Comparison of ENCODE assay signal across 8 mouse cellular contexts in genomic region chr13:100731462-100732046, GRCm38 (mm10). TPM values are rescaled to one million over a fixed set of nuclear protein-coding genes. Genes with fewer than 3 reads are reported as not detected.
DNase-seq lines count a peak whose midpoint lies in the region; ATAC-seq and TF ChIP-seq lines count a peak whose summit lies in the region.
"Not testable (repeated sequence)": the region's sequence is repeated elsewhere in the genome, so short reads cannot be mapped to it uniquely, and the experiment has no call there.

No protein-coding gene starts in this region.

- ATAC-seq in embryonic facial prominence, embryonic 15.5 days (ENCODE audit: insufficient number of reproducible peaks, low FRiP score, low TSS enrichment, low read depth); hindbrain, embryonic 13.5 days (ENCODE audit: low FRiP score); kidney, embryonic 15.5 days (replicated peaks; ENCODE audit: low FRiP score); liver, embryonic 13.5 days (ENCODE audit: low read depth); neural tube, embryonic 14.5 days (ENCODE audit: low read depth): not testable (repeated sequence)

- not testable (repeated sequence) for H3K27ac ChIP-seq in CH12.LX (ENCODE audit: insufficient read depth, low read depth); heart, adult 2 months; hindbrain, embryonic 13.5 days; liver, embryonic 13.5 days
- peak overlapping the region; percentile 94 for H3K27ac ChIP-seq in embryonic facial prominence, embryonic 15.5 days (replicated peaks)
- H3K27ac ChIP-seq in kidney, embryonic 15.5 days: peak overlapping the region; percentile 96
- peak overlapping the region; percentile 93 for H3K27ac ChIP-seq in midbrain, embryonic 10.5 days (replicated peaks)
- peak overlapping the region; percentile 44; the same call in 1 of the 2 replicates for H3K27ac ChIP-seq in neural tube, embryonic 14.5 days (ENCODE audit: low read depth, low read length)

- peaks cover 0 to 14% of the 10 kb centered on the region in 2 experiments; a peak in 2 of 4 replicates for H3K4me1 ChIP-seq in CH12.LX (ENCODE audit: control insufficient read depth in 1 of 2, insufficient read depth in 2 of 2)
- H3K4me1 ChIP-seq in embryonic facial prominence, embryonic 15.5 days: peaks cover 19% of the 10 kb centered on the region
- H3K4me1 ChIP-seq in heart, adult 2 months (ENCODE audit: control insufficient read depth, insufficient read depth, low read length); neural tube, embryonic 14.5 days (ENCODE audit: control insufficient read depth, insufficient read depth, low read length): not testable (repeated sequence)
- H3K4me1 ChIP-seq in hindbrain, embryonic 13.5 days (replicated peaks): peaks cover 24% of the 10 kb centered on the region
- peaks cover 14% of the 10 kb centered on the region for H3K4me1 ChIP-seq in kidney, embryonic 15.5 days
- H3K4me1 ChIP-seq in liver, embryonic 13.5 days (replicated peaks): peaks cover 38% of the 10 kb centered on the region
- peaks cover 16% of the 10 kb centered on the region for H3K4me1 ChIP-seq in midbrain, embryonic 10.5 days

- not testable (repeated sequence) for TF ChIP-seq POLR2A in CH12.LX (IDR thresholded peaks at IDR 0.05; ENCODE audit: low read depth, low read length); heart, adult 2 months (IDR thresholded peaks at IDR 0.05; ENCODE audit: insufficient read depth, low read depth, low read length)

- peaks cover 10 to 29% of the 10 kb centered on the region in 2 experiments for H3K36me3 ChIP-seq in CH12.LX (replicated peaks in 1 of 2; ENCODE audit: control insufficient read depth in 1 of 2, insufficient read depth in 1 of 2, low read length in 1 of 2)
- peaks cover 17% of the 10 kb centered on the region; the same call in 1 of the 2 replicates for H3K36me3 ChIP-seq in embryonic facial prominence, embryonic 15.5 days
- peaks cover 19% of the 10 kb centered on the region for H3K36me3 ChIP-seq in heart, adult 2 months (ENCODE audit: control insufficient read depth, insufficient read depth, low read length)
- peaks cover 27% of the 10 kb centered on the region for H3K36me3 ChIP-seq in hindbrain, embryonic 13.5 days
- peaks cover 42% of the 10 kb centered on the region for H3K36me3 ChIP-seq in kidney, embryonic 15.5 days
- peaks cover 33% of the 10 kb centered on the region for H3K36me3 ChIP-seq in liver, embryonic 13.5 days
- peaks cover 47% of the 10 kb centered on the region for H3K36me3 ChIP-seq in midbrain, embryonic 10.5 days
- not testable (repeated sequence) for H3K36me3 ChIP-seq in neural tube, embryonic 14.5 days (ENCODE audit: control insufficient read depth, insufficient read depth, low read length)

- H3K79me2 ChIP-seq in CH12.LX (replicated peaks; ENCODE audit: control insufficient read depth, extremely low read depth, insufficient read depth, poor library complexity, severe bottlenecking): peaks cover 34% of the 10 kb centered on the region
- H3K79me2 ChIP-seq in heart, adult 2 months (replicated peaks; ENCODE audit: control insufficient read depth, insufficient read depth, low read length): not testable (repeated sequence)

- TF ChIP-seq RAD21 in CH12.LX (IDR thresholded peaks at IDR 0.05; ENCODE audit: low read depth, low read length): not testable (repeated sequence)

- in situ Hi-C loops in CH12.LX (cut with MboI; ENCODE audit: low pct_ligation_motif_present, low pct_unique_long_range_greater_than_20kb, low sequenced_read_pairs): not testable (repeated sequence)

- intact Hi-C loops in heart, adult 2 months (cut with DNase I): loop anchor here (1.0 to 5.0 kb wide), 2 partner anchors 13 to 79 kb away; partner anchors contain the start of genes Ak6, Mrps36, Rad17 and Taf9

- H3K4me3 ChIP-seq in CH12.LX (replicated peaks in 1 of 3; ENCODE audit: low read depth in 2 of 3, low read length in 2 of 3, poor library complexity in 1 of 3); heart, adult 2 months: not testable (repeated sequence)
- H3K4me3 ChIP-seq in embryonic facial prominence, embryonic 15.5 days (replicated peaks): peak overlapping the region; percentile 84
- H3K4me3 ChIP-seq in hindbrain, embryonic 13.5 days: peak overlapping the region; percentile 74; the same call in 1 of the 2 replicates
- peak overlapping the region; percentile 73 for H3K4me3 ChIP-seq in kidney, embryonic 15.5 days (replicated peaks)
- H3K4me3 ChIP-seq in liver, embryonic 13.5 days (replicated peaks): peak overlapping the region; percentile 89; the same call in 1 of the 2 replicates
- H3K4me3 ChIP-seq in midbrain, embryonic 10.5 days: peak overlapping the region; percentile 93
- H3K4me3 ChIP-seq in neural tube, embryonic 14.5 days (ENCODE audit: low read depth, low read length): peak overlapping the region; percentile 88; the same call in 1 of the 2 replicates

- peak; percentile 77 for DNase-seq in CH12.LX (ENCODE audit: extremely low read depth)
- DNase-seq in heart, adult 2 months; liver, embryonic 13.5 days; midbrain, embryonic 10.5 days (ENCODE audit: low spot score): not testable (repeated sequence)

- H3K9me3 ChIP-seq in CH12.LX (replicated peaks; ENCODE audit: low read length); embryonic facial prominence, embryonic 15.5 days (replicated peaks); hindbrain, embryonic 13.5 days; kidney, embryonic 15.5 days (replicated peaks); liver, embryonic 13.5 days (replicated peaks); midbrain, embryonic 10.5 days (replicated peaks); neural tube, embryonic 14.5 days (ENCODE audit: control insufficient read depth, low read length): not testable (repeated sequence)

- WGBS in embryonic facial prominence, embryonic 15.5 days: 91% methylated on average over 6 of the region's 6 CpGs
- 94% methylated on average over 6 of the region's 6 CpGs for WGBS in heart, adult 2 months
- 93% methylated on average over 6 of the region's 6 CpGs for WGBS in hindbrain, embryonic 13.5 days
- WGBS in kidney, embryonic 15.5 days: 93% methylated on average over 6 of the region's 6 CpGs
- 86% methylated on average over 6 of the region's 6 CpGs for WGBS in liver, embryonic 13.5 days (ENCODE audit: insufficient replicate concordance)
- WGBS in midbrain, embryonic 10.5 days: 92% methylated on average over 6 of the region's 6 CpGs
- WGBS in neural tube, embryonic 14.5 days: 92% methylated on average over 5 of the region's 6 CpGs

- peak; percentile 59; the same call in 1 of the 2 replicates for TF ChIP-seq EP300 in CH12.LX (IDR thresholded peaks at IDR 0.05; ENCODE audit: low read length)
- not testable (repeated sequence) for TF ChIP-seq EP300 in heart, adult 2 months (IDR thresholded peaks at IDR 0.05; ENCODE audit: insufficient read depth, low read depth, low read length)

- not testable (repeated sequence) for H3K27me3 ChIP-seq in CH12.LX (replicated peaks); embryonic facial prominence, embryonic 15.5 days; heart, adult 2 months (ENCODE audit: control insufficient read depth, insufficient read depth, low read length); hindbrain, embryonic 13.5 days; kidney, embryonic 15.5 days; liver, embryonic 13.5 days; midbrain, embryonic 10.5 days (ENCODE audit: low read depth, poor library complexity, severe bottlenecking); neural tube, embryonic 14.5 days (ENCODE audit: control insufficient read depth, insufficient read depth, low read length)

- H3K9ac ChIP-seq in CH12.LX (ENCODE audit: insufficient read depth, low read depth): peak overlapping the region; percentile 23; the same call in 1 of the 2 replicates
- not testable (repeated sequence) for H3K9ac ChIP-seq in embryonic facial prominence, embryonic 15.5 days; heart, adult 2 months (ENCODE audit: low read depth, low read length); hindbrain, embryonic 13.5 days; kidney, embryonic 15.5 days; liver, embryonic 13.5 days; neural tube, embryonic 14.5 days (replicated peaks; ENCODE audit: low read depth, low read length)

- dilution Hi-C loops in CH12.LX (cut with MboI; ENCODE audit: extremely low pct_ligation_motif_present, extremely low pct_unique_long_range_greater_than_20kb, low sequenced_read_pairs): not testable (repeated sequence)

- TF ChIP-seq CTCF in CH12.LX (conservative IDR thresholded peaks at IDR 0.05 in 1 of 2, IDR thresholded peaks at IDR 0.05 in 1 of 2; ENCODE audit: low read depth in 2 of 2, low read length in 2 of 2): peak in 1 of 2 experiments; percentile 30; a peak in 1 of 4 replicates
- 0 out of 2 replicates have a peak, but pooled peaks have one; percentile 1 for TF ChIP-seq CTCF in heart, adult 2 months (IDR thresholded peaks at IDR 0.05)

- H3K4me2 ChIP-seq in CH12.LX (ENCODE audit: insufficient read depth, low read depth, poor library complexity, severe bottlenecking): peak overlapping the region; percentile 69; the same call in 1 of the 2 replicates
- peak overlapping the region; percentile 61; the same call in 1 of the 2 replicates for H3K4me2 ChIP-seq in embryonic facial prominence, embryonic 15.5 days (replicated peaks)
- peak overlapping the region; percentile 95 for H3K4me2 ChIP-seq in hindbrain, embryonic 13.5 days
- peak overlapping the region; percentile 59 for H3K4me2 ChIP-seq in kidney, embryonic 15.5 days
- H3K4me2 ChIP-seq in liver, embryonic 13.5 days: peak overlapping the region; percentile 74
- peak overlapping the region; percentile 87; the same call in 1 of the 2 replicates for H3K4me2 ChIP-seq in neural tube, embryonic 14.5 days (ENCODE audit: low read depth, low read length)

RNA-seq across cellular contexts. Expression of gene Cdk7, which starts 0.8 kb away (rescaled TPM):
- total RNA-seq in CH12.LX (2012; rRNA removed): 29.4 and 42.6 TPM in 2 replicates
- total RNA-seq in CH12.LX (2014; rRNA removed): 47.8 and 53.6 TPM in 2 replicates
- polyA plus RNA-seq in CH12.LX (2012; ENCODE audit: insufficient read length, low read depth): 56.9 and 57.4 TPM in 2 replicates
- 89.0 and 89.6 TPM in 2 replicates for polyA plus RNA-seq in embryonic facial prominence, embryonic 15.5 days (2015; fragmentation: Nextera tagmentation; extraction: Ambion mirVana)
- total RNA-seq in heart, adult 2 months (2021): 10 to 100 TPM; 21.7 to 24.0 TPM
- polyA plus RNA-seq in heart, adult 2 months (2012; rRNA removed): 11.2 and 18.2 TPM in 2 replicates
- polyA plus RNA-seq in hindbrain, embryonic 13.5 days (2015; fragmentation: Nextera tagmentation; extraction: Ambion mirVana): 50.7 and 53.1 TPM in 2 replicates
- polyA plus RNA-seq in kidney, embryonic 15.5 days (2015; fragmentation: Nextera tagmentation; extraction: Ambion mirVana): 106 and 107 TPM in 2 replicates
- 49.1 and 54.9 TPM in 2 replicates for polyA plus RNA-seq in liver, embryonic 13.5 days (2015; fragmentation: Nextera tagmentation; extraction: Ambion mirVana)
- polyA plus RNA-seq in midbrain, embryonic 10.5 days (2016; fragmentation: Nextera tagmentation; extraction: Ambion mirVana): 81.7 and 97.3 TPM in 2 replicates
- 43.6 and 44.1 TPM in 2 replicates for polyA plus RNA-seq in neural tube, embryonic 14.5 days (2014; fragmentation: Nextera tagmentation; extraction: Ambion mirVana)

RNA-seq across cellular contexts. Expression of gene Mrps36, which starts 12.9 kb away (rescaled TPM):
- total RNA-seq in CH12.LX (2012; rRNA removed) (70.0 and 86.0 TPM in 2 replicates), CH12.LX (2014; rRNA removed) (78.3 and 89.3 TPM in 2 replicates)
- 83.7 and 94.0 TPM in 2 replicates for polyA plus RNA-seq in CH12.LX (2012; ENCODE audit: insufficient read length, low read depth)
- polyA plus RNA-seq in embryonic facial prominence, embryonic 15.5 days (2015; fragmentation: Nextera tagmentation; extraction: Ambion mirVana): 120 and 122 TPM in 2 replicates
- 100 to 1,000 TPM; 185 to 206 TPM for total RNA-seq in heart, adult 2 months (2021)
- 161 and 254 TPM in 2 replicates for polyA plus RNA-seq in heart, adult 2 months (2012; rRNA removed)
- 139 and 151 TPM in 2 replicates for polyA plus RNA-seq in hindbrain, embryonic 13.5 days (2015; fragmentation: Nextera tagmentation; extraction: Ambion mirVana)
- 171 and 186 TPM in 2 replicates for polyA plus RNA-seq in kidney, embryonic 15.5 days (2015; fragmentation: Nextera tagmentation; extraction: Ambion mirVana)
- polyA plus RNA-seq in liver, embryonic 13.5 days (2015; fragmentation: Nextera tagmentation; extraction: Ambion mirVana): 159 and 167 TPM in 2 replicates
- 140 and 160 TPM in 2 replicates for polyA plus RNA-seq in midbrain, embryonic 10.5 days (2016; fragmentation: Nextera tagmentation; extraction: Ambion mirVana)
- 156 and 169 TPM in 2 replicates for polyA plus RNA-seq in neural tube, embryonic 14.5 days (2014; fragmentation: Nextera tagmentation; extraction: Ambion mirVana)

RNA-seq across cellular contexts. Expression of gene Cenph, which starts 44.1 kb away (rescaled TPM):
- total RNA-seq in CH12.LX (2012; rRNA removed) (23.7 and 30.2 TPM in 2 replicates), CH12.LX (2014; rRNA removed) (49.3 and 54.2 TPM in 2 replicates)
- polyA plus RNA-seq in CH12.LX (2012; ENCODE audit: insufficient read length, low read depth): 49.1 and 50.8 TPM in 2 replicates
- 26.1 and 29.6 TPM in 2 replicates for polyA plus RNA-seq in embryonic facial prominence, embryonic 15.5 days (2015; fragmentation: Nextera tagmentation; extraction: Ambion mirVana)
- total RNA-seq in heart, adult 2 months (2021): under 1 TPM in 1 of 2 experiments, not detected in 1; 0.23 TPM
- polyA plus RNA-seq in heart, adult 2 months (2012; rRNA removed): 0.08 TPM in 1 of 2 replicates, not detected in the other
- polyA plus RNA-seq in hindbrain, embryonic 13.5 days (2015; fragmentation: Nextera tagmentation; extraction: Ambion mirVana): 10.2 and 11.5 TPM in 2 replicates
- 39.0 and 42.7 TPM in 2 replicates for polyA plus RNA-seq in kidney, embryonic 15.5 days (2015; fragmentation: Nextera tagmentation; extraction: Ambion mirVana)
- polyA plus RNA-seq in liver, embryonic 13.5 days (2015; fragmentation: Nextera tagmentation; extraction: Ambion mirVana): 46.2 and 57.1 TPM in 2 replicates
- 58.9 and 67.0 TPM in 2 replicates for polyA plus RNA-seq in midbrain, embryonic 10.5 days (2016; fragmentation: Nextera tagmentation; extraction: Ambion mirVana)
- 4.4 and 5.1 TPM in 2 replicates for polyA plus RNA-seq in neural tube, embryonic 14.5 days (2014; fragmentation: Nextera tagmentation; extraction: Ambion mirVana)

RNA-seq across cellular contexts. Expression of gene Ccnb1, which starts 54.8 kb away (rescaled TPM):
- total RNA-seq in CH12.LX (2012; rRNA removed): 172 and 199 TPM in 2 replicates
- total RNA-seq in CH12.LX (2014; rRNA removed): 416 and 456 TPM in 2 replicates
- 243 and 337 TPM in 2 replicates for polyA plus RNA-seq in CH12.LX (2012; ENCODE audit: insufficient read length, low read depth)
- polyA plus RNA-seq in embryonic facial prominence, embryonic 15.5 days (2015; fragmentation: Nextera tagmentation; extraction: Ambion mirVana): 167 and 170 TPM in 2 replicates
- total RNA-seq in heart, adult 2 months (2021): under 1 TPM; 0.21 to 0.41 TPM
- 0.35 and 0.59 TPM in 2 replicates for polyA plus RNA-seq in heart, adult 2 months (2012; rRNA removed)
- polyA plus RNA-seq in hindbrain, embryonic 13.5 days (2015; fragmentation: Nextera tagmentation; extraction: Ambion mirVana): 57.6 and 65.0 TPM in 2 replicates
- 256 and 259 TPM in 2 replicates for polyA plus RNA-seq in kidney, embryonic 15.5 days (2015; fragmentation: Nextera tagmentation; extraction: Ambion mirVana)
- 277 and 297 TPM in 2 replicates for polyA plus RNA-seq in liver, embryonic 13.5 days (2015; fragmentation: Nextera tagmentation; extraction: Ambion mirVana)
- polyA plus RNA-seq in midbrain, embryonic 10.5 days (2016; fragmentation: Nextera tagmentation; extraction: Ambion mirVana): 451 and 479 TPM in 2 replicates
- 18.4 and 25.9 TPM in 2 replicates for polyA plus RNA-seq in neural tube, embryonic 14.5 days (2014; fragmentation: Nextera tagmentation; extraction: Ambion mirVana)
